Mouse (Mus musculus) heart, postnatal 14 days (tissue): ENCODE measurements around the gene Tbkbp1. TPM values are rescaled to one million over a fixed set of nuclear protein-coding genes. Genes with fewer than 3 reads are reported as not detected.

Experiments used
- DNase-seq, 2 experiments: peaks; one replicate each; pipeline ENCODE4 v3.0.0; 2021 to 2022
- intact Hi-C: fragments of 180-260 bp; cut with DNase I; formaldehyde crosslinking; loops from one replicate; pipeline ENCODE4 v1.15.1; 2025
- total RNA-seq, 2 experiments: library from RNA; stranded (reverse); gene quantifications; 2 replicates each; pipeline ENCODE4 v1.2.3; 2021

Gene Tbkbp1
- total RNA-seq, 2 experiments from 2014 or later, result 13.4 to 15.8 TPM

DNA sequence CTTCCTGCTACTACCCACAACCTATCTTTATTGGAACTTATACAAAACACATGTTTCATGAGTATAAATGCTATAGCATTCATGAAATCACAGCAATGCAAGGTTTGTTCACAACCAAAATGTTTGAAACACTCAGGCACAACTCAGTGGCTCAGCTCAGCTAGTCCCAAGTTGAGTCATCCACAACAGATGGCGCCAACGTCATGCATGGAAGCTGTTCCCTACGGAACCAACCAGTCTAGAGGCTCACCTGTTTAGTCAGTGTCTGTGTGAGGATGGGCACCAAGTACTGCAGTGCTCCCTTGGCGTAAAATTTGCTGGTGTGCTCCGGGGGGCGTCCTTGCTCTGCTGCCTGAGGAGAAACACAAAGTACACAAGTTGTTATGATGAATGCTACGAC is 24.2 kb upstream of the Tbkbp1 start:
- no peak for DNase-seq
- intact Hi-C loops, result loop anchor here (2.0 to 10.0 kb wide), 2 partner anchors 77 to 191 kb away; partner anchors contain the start of gene Sp2

DNA sequence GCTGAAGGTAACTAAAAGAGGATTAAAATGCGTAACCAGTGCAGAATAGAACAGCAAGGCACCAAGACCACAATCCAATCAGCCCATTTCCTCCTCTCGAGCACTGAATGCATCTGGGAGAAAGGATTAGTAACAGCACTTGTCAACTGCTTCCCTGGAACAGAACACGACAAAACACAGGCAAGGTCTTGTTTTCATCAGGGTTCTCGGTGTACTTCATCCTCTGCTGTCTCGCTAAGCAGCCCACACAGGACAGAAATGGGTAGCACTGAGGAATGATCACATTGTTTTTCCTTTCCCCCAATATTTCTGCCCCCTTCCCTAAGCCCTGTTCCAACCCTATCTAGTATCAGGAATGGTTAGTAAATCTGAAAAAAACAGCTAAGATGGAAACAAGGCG is 9.0 kb upstream of the Tbkbp1 start:
- no peak for DNase-seq
- intact Hi-C loops, result no loop called here

DNA sequence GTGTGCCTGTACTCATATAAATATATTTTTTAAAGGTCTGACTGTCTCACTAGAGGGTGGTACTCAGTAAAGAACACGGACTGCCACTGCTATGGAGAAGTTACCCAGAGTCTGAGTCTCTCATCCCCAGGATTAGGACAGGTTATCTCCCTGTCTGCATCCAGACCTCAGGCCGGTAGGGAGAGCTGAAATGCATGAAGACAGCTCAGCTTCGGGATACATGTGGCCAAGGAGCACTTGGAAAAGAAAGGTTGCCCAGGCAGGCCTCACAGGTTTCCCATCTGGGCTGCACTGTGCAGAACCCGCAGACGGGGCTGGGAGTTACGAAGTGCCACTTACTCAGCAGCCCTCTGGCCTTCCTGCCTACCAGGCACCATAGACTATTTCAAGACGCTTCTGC is 5.7 kb upstream of the Tbkbp1 start:
- DNase-seq, result no peak
- intact Hi-C loops, result no loop called here

DNA sequence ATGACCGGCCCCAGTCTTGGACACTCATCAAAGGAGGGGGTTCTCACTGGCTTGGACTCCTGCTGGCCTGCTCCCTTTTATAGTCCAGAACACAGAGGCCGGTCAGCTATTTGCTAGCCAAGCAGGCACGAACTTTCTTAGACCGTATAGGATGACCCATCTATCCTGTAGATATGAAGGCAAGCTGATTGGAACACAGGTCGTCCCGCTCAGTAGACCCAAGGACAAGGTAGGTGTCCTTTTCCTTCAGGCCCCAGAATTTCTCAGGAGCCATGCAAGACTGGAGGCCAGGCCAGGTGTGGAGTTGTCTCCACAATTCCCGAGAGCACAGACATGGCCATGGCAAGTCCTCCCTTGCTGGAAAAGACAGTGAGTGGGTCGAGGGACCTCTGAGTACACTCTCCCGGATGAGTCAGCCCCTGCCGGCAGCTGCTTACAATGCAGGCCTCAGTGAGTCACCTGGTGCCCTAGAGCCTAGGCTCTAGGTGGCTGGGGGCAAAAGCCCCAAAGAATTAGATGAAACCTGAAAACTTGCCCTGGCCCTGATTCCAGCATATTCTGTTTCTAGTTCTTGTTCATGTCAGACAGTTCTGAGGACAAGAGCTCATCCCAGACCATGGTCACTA is 1.5 kb upstream of the Tbkbp1 start:
- DNase-seq, result no peak
- intact Hi-C loops, result no loop called here

DNA sequence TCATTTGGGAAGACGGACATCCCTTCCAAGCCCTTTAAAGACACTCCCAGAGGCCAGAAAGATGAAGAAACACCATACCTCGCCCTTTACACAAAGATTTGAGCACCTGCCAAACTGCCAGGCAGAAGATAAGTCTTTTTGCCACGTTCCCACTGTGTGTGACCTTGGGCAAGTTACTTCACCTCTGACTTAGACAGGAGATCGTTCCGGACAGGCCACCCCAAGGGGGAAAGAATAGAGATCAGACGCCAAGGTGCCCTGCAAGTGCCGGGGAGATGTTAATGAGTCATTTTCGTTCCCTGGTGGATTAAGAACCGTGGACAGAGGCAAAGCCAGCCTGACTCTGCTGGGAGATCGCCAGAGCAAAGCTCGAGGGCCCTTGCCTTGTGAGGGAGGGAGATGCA is 730 bp upstream of the Tbkbp1 start:
- intact Hi-C loops, result no loop called here
- DNase-seq, result peak; percentile 46 to 70

DNA sequence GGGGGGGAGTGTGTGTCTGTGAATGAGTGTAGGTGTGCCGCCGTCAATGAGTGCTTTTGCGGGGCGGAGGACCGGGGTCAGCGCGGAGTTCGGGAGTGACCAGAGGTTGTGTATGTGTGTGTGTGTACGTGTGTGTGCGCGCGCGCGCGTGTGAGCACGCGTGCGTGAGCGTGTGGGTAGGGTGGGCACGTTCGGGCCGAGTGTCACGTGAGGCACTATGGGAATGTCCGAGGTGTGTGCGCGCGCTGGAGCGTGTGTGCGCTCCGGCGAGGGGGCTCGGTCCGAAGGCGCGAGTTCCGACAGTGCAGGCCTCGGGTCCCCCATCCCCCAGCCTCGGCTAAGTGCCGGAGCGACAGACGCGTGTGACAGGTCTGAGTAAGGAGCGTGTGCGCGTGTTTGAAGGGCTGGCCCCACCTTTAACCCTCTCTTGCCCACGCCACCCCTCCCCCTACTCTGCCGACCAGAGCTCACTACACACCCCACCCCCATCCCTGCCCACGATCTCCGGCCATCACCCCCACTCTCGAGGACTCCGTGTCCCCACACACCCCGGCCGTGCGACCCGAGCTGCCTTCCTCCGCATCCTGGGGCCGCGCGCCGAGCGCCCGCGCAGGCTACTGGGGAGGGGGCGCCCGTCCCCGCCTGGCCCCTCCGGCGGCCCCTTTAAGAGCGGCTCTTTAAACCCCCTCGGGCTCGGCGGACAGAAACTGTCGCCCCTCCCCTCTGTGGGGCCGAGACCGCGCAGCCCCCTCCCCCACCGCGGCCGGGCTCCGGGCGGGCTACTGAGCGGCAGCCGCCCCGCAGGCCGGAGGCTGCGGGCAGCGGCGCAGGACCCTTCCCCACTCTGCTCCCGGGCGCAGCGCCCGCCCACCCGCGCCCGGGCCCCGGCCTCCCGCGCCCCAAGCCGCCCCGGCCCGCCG is 624 bp downstream of the Tbkbp1 start:
- intact Hi-C loops, result no loop called here
- DNase-seq, result peak; percentile 64

DNA sequence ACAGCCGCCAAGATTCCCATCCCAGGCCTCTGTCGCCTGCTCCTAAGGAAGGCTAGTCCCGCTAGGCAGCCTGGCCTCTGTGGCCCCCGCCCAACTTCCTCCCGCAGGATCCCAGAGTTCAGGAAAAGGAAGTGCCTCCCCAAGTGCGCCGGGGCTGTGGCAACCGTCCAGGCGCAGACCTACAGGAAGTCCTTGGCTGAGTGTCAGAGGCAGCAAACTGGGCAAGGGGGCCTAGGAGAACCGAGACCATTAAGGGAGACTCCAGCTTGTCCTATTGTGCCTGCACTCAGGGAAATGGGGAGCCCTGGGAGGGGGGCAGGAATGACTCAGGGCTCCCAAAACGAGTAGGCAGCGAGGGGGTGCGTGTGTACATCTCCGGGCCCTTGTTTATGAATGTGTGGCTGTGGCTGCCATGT is 1.3 kb downstream of the Tbkbp1 start:
- intact Hi-C loops, result loop anchor here (2.0 kb wide), 1 partner anchor 49 kb away; no protein-coding TSS in a partner anchor
- peak; percentile 83 to 88 for DNase-seq

DNA sequence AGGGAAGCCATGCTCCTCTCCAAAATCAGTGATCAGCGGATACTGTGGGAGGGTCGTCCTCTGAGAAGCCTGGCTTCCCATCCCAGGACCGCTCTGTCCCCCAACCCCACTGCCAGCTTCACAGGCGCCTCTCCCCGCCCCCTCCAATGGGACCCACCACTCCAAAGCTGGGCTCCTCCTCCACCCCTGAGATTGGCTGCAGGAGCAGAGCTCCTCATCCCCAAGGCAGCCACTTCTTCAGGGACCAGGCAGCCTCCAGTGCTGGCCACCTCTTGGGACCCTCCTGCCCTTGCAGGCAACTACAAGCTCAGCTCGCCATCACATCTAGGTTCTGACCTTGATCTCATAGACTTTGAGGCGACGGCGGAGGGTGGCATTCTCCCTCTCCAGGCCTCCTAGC is 2.3 kb downstream of the Tbkbp1 start:
- no peak for DNase-seq
- intact Hi-C loops, result loop anchor here (2.0 kb wide), 1 partner anchor 48 kb away; no protein-coding TSS in a partner anchor

DNA sequence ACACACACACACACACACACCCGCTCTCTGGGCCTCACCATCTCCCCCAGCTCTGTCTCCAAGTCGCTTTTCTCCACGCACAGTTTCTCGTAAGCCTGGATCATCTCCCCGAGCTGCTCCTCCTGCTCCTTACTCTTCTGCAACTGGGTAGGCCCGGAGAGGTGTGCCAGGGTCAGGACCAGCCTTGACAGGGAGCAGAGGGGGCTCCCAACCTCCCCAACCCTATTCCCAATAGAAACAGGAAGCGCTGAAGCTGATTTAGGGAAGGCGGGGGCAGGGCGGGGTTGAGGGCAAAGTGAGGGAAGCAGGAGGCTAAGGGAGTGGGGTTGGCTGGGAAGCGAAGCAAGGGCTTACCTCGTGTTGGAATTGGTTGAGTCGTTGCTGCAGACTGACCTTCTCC is 2.7 kb downstream of the Tbkbp1 start:
- intact Hi-C loops, result loop anchor here (2.0 kb wide), 1 partner anchor 48 kb away; no protein-coding TSS in a partner anchor
- no peak for DNase-seq

DNA sequence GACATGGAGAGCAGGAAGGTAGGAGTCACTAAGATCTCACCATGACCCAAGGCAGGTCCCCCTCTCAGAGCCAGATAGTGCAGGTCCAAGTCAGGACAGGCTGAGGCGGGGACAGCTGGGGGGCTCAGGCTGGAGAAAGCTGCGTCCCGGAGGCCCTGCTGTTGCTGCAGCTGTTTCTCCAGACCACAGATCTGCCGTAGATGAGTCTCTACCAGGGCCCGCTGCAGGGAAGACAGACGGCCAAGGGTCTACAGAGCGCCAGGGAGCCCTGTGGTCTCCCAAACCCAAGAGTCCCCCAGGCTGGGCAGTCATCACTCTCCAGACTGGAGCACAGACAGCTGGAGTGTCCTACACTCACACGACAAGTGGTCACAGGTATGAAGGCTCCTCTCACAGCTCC is 4.0 kb downstream of the Tbkbp1 start:
- no peak for DNase-seq
- intact Hi-C loops, result loop anchor here (2.0 kb wide), 1 partner anchor 75 kb away; no protein-coding TSS in a partner anchor

DNA sequence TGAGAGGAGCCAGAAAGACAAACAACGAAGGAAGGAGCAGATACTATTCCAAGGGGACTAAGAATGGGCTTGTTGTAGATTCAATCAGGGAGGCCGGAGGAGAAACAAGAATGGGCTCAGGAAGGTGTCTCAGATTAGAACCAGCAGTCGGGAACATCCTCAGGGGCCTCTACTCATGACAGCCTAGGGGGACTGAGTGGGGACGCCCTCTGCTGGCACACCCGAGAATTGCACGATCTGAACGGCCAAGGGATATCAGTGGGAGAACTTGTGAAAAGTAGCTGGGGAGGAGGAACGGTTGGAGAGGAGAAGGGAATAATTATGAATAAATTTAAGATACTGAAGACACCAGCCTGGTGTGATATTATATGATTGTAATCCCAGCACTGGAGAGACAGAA is 4.6 kb downstream of the Tbkbp1 start:
- intact Hi-C loops, result loop anchor here (2.0 kb wide), 1 partner anchor 74 kb away; no protein-coding TSS in a partner anchor
- DNase-seq, result peak; percentile 74 to 85

DNA sequence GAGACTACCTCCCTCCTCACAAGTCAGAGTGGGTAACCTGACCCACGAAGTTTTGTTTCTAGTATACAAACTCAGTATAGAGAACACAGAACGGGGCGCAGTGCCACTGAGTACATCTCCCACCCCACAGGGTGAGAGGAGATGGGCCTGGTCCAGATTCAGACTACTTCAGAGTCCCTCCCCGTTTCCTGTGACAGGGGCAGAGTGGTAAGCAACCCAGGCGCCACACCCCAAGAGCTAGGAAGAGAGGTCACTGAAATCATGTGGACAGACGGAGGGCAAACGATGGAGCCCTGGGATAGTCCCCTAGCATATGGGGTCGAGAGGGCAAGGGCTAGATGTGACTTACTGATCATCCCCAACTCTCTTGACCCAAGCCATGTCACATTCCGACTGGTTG is 5.3 kb downstream of the Tbkbp1 start:
- no peak for DNase-seq
- intact Hi-C loops, result loop anchor here (2.0 kb wide), 1 partner anchor 73 kb away; no protein-coding TSS in a partner anchor

DNA sequence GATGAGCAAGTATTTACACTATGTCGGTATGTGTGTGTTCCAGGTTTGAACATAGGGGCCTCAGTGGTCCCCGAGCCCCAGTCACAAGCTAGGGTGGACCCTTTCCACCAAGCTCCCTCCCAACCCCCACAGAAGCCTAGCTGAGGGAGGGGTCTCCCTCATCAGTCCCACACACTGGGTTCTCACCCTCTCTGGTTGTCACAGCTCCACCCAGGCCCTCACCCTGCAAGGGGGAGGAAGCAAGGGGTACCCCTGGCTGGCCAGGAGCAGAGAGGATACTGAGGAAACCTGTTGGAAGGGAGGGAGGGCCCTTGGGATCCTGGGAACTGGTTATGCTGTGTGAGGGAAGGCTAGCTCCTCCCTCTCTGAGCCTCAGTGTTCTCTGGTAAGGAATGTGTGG is 6.0 kb downstream of the Tbkbp1 start:
- intact Hi-C loops, result no loop called here
- no peak for DNase-seq

DNA sequence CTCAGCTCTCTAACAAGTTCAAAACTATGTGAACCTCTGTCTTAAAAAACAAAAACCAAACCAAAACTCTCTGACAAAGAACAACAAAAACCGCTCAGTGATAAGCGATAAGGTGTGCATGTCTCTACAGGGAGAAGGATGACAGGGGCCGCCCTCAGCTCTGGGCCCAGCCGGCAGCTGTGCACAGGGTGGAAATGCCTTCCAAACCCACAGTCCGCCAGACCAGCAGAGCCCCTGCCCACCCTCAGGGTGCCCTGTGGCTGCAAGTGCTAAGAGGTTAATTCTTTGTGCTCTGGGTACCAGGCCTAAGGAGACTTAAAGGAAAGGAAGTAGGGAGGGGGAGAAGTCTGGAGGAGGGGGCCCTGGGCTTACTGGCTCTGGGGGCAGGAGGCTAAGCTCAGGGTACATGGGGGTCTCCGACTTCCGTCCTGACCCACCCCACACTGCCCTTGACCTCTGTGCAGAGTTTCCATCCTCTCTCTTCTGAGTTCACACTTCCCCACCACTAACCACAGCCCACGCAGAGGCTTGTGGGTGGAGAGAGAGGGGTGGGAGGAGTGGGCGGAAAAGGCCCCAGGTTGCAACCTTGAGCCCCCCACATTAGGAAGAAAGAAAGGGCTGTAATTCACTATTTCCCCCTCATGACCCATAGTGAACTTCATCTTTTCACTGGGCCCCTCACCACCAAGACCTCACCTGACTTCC is 7.9 kb downstream of the Tbkbp1 start:
- intact Hi-C loops, result no loop called here
- no peak for DNase-seq

DNA sequence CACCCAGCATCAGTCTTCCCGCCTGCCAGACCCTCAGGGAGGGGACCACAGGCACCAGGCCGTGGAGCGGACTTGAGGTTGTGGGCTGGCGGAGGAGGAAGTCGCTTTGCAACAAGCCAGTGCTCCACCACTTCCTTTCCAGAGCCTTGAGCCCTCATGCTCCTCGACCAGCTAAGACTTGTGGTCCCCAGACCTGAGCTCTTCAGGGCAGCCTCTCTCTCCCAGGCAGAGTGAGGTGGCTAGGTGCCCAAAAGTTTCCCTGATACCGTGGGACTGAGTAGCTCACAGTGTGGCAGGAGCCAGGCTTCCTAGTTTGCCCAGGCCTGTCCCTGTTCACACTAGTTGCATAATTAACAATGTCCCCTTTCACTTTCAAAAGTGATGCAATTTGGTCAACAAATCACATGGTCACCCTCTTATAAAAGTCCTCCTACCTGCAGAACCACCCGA is 9.1 kb downstream of the Tbkbp1 start:
- intact Hi-C loops, result no loop called here
- DNase-seq, result no peak

DNA sequence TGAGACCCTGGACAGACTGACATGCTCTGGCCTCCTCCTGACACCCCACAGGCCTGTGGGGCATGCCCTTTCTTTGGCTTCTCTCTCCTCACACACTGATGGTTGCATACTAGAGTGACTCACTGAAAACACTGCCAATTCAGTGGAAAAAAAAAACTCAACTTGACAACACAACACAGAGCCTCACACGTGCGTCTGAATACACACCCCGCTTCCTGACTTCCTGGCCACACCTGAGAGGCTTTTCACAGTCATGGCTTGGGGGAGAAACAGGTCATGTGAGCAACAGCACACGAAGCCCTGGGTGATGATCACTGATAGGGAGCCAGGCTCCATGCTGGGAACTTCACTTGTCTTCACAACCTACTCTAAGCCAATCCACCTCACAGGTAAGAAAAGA is 10.5 kb downstream of the Tbkbp1 start:
- no peak for DNase-seq
- intact Hi-C loops, result no loop called here

DNA sequence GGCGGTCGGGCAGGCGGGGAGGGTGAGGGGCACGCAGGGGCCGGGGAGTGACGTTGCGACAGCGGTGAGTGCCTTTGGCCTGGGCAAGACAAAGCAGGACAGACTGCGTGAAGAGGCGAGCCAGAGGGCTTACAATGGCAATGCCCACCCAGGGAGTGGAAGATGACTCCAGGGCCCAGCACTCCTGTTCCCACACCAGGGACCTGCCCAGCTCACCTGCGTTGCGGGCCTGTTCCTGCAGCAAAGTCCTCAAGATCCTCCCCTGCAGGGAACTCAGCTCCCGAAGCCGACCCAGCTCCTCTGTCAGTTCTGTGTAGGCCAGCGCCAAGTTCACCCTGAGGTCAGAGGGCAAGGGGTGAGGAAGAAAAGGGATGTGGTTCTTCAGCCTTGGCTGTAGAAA is 12.0 kb downstream of the Tbkbp1 start:
- DNase-seq, result no peak
- intact Hi-C loops, result no loop called here

DNA sequence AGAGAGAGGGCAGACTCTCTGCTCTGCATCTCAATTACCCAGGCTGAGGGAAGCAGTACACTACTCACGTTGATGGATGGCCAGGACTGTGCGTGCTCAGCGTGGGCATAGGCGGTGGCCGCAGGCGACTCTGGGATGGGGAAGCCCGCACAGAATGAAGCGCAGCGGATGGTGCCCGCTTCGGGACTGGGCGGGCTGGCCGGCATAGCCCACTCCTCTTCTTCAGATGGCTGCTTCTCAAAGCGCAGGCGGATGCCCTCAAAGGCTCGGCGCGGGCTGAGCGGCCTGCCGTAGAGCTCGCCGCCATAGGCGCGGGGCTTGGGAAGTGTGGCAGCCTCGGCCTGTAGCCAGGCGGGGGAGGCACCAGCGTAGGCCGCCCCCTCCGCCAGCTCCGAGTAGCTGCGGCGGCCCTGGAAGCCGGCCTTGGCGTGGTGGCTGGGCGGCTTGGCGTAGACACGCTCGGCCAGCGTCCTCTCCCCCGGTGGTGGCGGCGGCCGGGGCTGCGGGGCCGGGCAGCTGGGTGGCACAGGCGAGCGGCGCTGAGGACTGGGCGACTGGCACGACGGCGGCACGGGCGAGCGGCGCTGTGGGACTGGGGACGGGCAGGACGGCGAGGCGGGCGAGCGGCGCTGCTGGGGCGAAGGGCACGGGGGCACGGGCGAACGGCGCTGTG is 12.6 kb downstream of the Tbkbp1 start:
- intact Hi-C loops, result no loop called here
- peak in 1 of 2 experiments; percentile 33 for DNase-seq

DNA sequence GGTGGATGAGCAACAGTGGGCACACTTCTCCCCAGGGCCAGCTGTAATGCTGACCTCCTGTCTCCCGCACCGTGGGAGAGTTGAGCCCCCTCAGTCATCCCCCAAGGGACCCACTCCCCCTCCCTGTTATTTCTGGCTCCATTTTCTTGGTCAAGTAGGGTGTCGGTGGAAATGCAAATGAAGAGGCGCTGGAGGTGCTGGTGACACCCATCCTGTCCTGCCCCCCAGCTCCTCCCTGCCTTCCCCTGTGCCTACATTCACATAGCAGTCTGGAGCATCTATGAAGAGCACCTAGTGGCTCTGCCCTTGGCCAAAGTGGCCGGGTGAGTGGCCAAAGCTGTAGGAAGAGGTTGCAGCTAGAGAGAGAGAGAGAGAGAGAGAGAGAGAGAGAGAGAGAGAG is 18.0 kb downstream of the Tbkbp1 start:
- intact Hi-C loops, result no loop called here
- DNase-seq, result no peak

DNA sequence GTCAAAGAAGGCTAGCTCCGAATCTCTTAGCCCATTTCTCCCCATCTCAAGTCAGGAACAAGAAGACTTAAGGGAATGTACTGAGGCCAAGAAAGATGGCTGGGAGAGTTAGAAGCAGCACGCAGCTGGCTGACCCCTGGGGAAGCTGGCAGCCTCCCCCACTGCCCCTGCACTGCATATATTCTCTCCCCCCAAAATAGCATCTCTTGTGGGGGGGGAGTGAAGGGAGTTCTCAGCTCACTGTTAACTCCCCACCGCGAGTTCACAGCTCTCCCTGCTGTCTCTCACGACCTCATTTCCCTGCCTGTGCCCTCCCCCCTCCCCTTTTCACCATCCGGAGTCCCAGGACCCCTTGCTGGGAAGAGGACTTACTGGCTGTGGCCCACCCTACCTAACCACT is 19.1 kb downstream of the Tbkbp1 start:
- no peak for DNase-seq
- intact Hi-C loops, result no loop called here
